Mouse (Mus musculus) liver (tissue): ENCODE measurements around the gene Emb.

ENCODE experiments used
- DNase-seq: peaks from one replicate; pipeline ENCODE4 v3.0.0-alpha.2; 2020; ENCODE audit warnings: mixed read lengths

Gene Emb

GRCm38 (mm10) chr13:117220501-117221321, 12.4 kb downstream of the Emb start, which contains the start of gene Gm17509:
Gene Gm17509 (minus strand): TSS chr13:117221075.
- peak; percentile 46 for DNase-seq

- no peak for DNase-seq
Measured at GRCm38 (mm10) chr13:117223125-117223524, 14.8 kb downstream of the Emb start.

GRCm38 (mm10) chr13:117224901-117225300, 16.6 kb downstream of the Emb start:
- DNase-seq: no peak

DNA sequence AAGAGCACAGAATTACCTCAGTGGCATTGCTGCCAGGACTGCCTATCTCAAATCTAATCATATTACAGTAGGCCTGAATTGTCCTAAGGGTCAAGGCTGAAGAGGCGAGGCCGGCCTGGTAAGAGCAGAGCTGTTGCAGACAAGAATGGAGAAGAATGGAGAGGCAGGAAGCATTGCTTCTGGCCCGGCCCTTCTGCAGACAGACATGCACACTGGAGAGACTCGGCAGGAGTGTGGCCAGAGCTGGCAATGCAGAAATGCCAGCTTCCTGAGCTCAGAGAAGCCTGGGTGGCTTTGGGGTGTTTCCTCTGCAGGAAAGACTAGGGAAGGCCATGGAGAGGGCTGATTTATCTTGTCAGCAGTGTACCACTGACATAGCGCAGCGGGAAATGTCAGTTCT, 17.2 kb downstream of the Emb start:
- no peak for DNase-seq

DNA sequence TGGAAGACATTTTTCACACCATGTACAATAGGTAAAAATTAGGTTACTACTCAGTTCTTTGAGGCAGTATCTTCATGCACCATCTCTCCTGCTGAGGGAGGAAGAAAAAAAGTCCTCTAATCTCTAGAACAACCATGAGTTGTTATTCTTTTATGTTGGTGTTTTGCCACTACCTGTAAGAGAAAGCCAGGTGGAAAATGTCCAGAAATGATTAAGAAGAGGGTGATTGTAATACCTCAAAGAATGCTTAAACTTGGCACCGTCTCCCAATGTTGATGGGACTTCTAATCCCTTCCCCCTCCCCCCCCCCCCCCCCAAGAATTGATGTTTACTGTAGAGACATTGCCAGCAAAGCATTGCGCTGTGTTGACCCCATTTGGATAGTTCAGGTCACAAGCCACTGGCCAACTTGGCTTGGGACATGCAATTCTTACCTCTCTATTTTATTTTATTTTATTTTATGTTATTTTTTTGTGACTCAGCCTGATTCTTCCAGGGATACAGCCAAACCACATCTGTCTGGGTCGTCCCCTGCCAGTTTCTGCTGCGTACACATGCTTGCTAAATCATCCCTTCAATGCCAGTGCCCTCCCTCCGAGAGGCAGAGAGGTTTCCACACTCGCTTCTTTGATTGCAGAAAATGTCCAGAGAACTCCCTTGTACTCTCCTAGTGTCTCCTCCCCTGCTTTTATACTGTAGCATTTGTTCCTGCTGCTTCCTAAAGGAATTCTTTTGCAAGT, 22.2 kb downstream of the Emb start:
- DNase-seq: no peak

DNA sequence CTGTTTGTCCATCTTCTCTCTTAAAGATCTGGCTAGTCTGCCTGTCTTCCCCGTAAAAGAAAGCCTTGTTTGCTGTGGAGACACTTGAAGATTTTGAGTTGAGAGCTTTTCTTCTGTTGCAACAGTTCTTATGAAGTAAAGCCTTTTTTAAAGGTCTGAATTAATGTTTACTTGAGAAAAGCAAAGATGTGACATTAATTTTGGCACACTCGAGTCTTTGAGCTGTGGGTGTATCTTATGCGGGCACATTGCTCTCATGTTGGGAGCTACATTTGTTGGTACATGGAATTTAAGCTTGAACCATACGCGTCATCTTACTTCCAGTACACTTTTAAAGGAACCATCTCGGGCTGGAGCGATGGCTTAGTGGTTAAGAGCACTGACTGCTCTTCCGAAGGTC, 25.5 kb downstream of the Emb start:
- DNase-seq: no peak

DNA sequence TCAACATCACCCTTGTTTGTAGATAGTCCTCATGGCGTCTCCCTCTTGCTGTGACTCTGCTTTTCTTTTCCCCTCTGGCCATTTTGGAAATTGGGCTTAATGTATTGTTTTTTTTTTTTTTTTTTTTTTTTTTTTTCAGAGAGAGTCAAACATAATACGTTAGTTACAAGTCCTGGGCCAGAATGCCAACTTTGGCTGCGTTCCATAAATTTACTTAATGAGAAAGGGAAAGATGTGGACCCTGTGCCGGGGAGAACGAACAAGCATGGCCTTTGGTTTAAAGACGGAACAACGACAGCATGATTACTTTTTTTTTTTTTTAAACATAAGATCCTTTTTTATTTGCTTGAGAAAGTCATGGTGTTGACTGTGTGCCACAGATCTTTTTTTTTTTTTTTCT, 26.1 kb downstream of the Emb start:
- no peak for DNase-seq

DNA sequence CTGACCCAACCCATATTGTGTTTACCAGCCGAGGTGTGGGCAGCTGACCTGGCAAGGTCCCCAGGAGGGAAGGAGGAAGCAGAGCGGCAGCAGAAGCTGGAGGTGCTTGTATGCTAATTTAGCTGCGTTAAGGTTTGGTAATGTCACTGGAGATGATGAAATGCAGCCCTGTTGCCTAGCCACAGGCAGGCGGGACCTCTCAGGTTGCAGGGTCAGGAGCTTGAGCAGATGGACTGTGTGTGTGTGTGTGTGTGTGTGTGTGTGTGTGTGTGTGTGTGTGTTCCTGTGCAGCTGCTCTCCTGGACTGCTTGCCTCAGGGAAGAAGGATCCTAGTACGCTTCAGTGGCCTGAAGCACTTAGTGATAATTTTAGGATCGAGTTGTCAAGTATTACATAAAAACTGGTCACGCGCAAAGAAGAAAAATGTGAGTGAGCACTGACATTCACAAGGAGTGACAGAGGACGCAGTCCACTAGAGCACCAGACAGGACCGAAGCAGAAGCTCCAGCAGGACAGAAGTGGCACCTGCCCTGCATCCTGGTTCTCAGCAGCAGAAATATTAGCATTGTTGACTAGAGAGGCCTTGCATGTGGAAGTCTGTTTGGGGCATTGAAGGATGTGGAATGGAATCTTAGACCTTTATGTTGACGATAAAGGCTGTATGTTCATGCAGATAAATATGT, 27.3 kb downstream of the Emb start:
- DNase-seq: peak; percentile 23

DNA sequence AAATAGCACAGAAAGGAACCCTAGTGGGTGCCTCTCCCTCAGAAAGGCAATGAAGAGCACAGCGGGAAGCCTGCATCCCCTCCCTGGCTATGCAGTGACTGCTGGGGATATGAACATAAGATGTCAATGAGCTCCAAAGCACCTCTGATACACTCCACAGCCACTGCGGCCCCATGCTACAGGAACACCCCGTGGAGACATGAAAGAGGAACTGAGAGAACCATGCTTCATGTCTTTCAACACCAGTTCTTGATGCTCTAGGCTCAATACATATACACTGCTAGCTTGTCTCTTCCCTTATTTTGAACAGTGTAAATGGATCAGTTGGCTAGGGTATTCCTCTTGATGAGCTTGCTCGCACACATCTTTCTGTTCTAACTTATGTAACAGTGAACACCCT, 28.8 kb downstream of the Emb start:
- no peak for DNase-seq

GRCm38 (mm10) chr13:117242063-117242462, 33.7 kb downstream of the Emb start:
- no peak for DNase-seq

DNA sequence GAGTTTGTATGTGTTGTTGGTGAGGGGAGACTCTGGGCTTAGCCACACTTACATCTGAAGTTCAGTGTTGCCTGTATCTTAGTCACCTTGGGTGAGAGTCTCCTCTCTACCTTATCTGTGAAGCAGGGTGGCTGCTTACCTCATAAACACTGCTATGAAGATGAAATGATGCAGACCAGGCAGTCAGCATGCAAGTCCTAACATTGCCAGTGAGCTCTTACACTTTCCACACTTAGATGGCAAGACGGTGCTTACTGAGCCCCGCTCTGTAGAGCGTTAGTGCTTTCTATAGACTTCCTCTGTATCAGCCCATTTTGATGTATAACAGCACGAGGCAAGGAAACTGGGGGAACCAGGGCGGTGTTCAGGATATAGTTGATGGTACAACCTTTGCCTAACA, 34.3 kb downstream of the Emb start:
- no peak for DNase-seq

DNA sequence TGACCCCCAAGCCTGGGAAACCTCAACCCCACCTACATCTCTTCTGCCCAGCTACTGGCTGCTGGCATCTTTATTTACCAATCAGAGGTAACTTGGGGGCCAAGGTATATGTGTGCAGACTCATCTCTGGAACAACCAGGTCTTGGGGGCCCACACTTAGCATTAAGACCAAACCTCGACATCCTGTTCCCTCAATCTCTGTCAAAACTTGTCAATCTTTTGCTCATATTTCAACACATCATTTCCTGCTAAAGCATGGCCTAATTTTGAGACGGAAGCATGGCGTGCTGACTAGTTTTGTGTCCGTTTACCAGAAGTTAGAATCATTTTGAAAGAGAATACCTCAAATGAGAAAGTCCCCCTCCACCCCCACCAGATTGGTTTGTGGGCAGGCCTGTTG, 52.4 kb downstream of the Emb start:
- DNase-seq: no peak

DNA sequence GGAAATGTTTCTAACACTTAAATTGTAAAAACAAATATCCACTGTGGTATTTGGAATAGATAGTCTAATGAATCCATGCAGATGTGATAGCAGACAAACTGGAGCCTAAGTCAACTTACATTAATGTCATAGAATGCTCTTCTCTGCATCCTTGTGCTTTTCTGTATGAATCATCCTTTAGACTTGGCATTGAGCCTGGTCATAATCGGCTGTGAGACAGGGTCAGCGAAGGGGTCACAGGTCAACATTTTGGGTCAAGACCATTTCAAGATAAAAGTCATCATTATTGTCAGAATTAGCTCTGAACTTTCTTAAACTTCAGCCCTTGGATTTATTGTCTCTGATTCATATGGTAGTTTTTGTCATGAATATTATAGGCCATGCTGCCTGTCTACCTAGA, 57.8 kb downstream of the Emb start:
- no peak for DNase-seq

GRCm38 (mm10) chr13:117267963-117268362, 59.6 kb downstream of the Emb start:
- no peak for DNase-seq

DNA sequence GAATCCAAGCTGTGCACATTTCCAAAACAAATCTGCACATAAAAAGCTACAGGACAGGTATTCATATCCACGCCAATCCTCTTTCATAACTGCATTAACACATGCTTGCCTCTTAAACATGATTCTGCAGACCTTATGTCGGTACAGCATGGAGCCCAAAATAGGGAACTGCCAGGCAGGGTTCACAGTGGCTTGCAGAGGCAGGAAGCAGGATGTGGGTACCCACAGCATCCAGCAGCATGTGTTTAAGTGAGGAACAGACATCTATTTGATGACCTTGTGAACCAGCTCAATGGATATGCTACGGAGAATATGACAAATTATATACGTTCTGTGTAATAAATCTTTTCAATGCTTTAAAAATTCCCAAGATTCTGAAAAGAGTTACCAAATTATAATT, 75.7 kb downstream of the Emb start:
- peak; percentile 36 for DNase-seq

- no peak for DNase-seq
Measured at GRCm38 (mm10) chr13:117286939-117287338, 78.6 kb downstream of the Emb start.

DNA sequence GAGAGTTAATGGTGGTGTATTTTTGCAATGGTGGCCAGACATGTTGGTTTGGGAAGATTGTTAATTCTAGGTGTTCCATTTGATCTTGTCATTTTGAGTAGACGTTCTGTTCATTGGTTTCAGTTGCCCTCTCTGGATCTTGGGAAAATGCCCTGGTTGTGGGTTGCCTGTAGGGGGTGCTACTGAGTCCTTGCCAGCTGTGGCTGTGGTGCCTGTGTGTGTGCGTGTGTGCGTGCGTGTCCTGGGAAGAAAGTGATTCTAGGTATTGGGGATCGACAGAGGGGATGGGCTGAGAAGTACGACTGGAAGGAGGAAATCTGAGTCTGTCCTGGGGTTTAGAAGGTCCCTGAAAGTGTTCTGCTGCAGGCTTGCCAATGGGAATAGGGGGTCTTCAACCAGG, 79.1 kb downstream of the Emb start:
- DNase-seq: no peak

- peak; percentile 59 for DNase-seq
Measured at GRCm38 (mm10) chr13:117289494-117290270, 81.3 kb downstream of the Emb start.

DNA sequence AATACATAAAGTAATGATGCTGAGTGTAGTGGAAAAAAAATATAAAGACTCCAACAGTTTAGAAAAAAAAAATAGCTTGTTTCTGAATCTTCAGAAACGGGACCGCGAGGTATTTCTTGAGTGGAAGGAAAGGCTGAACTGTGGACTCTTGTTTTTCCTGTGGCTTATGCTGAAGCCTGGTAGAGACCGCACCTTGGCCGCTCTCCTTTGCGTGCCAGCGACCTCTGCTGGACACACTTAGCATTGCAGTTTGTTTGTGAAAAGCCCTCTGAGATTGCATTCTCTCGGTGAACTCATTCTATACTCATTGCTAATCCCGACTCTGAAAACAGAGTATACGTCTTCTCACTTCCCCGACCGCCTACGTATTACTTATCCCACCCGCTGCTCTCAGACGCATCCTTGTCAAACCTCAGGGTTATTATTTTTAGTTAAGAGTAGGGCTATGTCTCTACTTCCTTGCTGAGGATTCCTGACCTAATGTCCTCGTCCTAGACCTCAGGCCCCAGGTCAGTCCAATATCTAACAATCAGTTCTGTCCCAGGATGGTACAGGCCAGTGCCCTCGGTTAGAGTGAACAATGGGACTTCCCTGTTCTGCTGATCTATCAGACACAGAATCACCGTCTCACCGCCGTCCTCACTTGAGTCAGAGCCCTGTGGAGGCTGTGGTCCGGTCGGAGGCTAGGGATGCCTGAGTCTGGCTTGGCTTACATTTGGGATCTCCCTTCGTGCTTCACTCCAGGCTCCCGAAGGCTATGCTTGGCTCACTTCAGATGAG, 103.3 kb downstream of the Emb start:
- peak; percentile 63 for DNase-seq
